Mouse (Mus musculus) midbrain, embryonic 16.5 days (tissue): ENCODE measurements around the gene Gm8773. TPM values are rescaled to one million over a fixed set of nuclear protein-coding genes. Genes with fewer than 3 reads are reported as not detected.

ENCODE experiments used
- ATAC-seq: fragments of 200-750 bp; cut with Nextera tagmentation; 2 replicates; pipeline ENCODE4 v1.8.0; 2017; ENCODE audit warnings: moderate TSS enrichment
- H3K27ac ChIP-seq: fragments of 300-500 bp; sonication (generic); 2 replicates; pipeline ENCODE4 v1.5.1; 2014; ENCODE audit warnings: mild to moderate bottlenecking, low read length, mixed read lengths
- H3K27me3 ChIP-seq: fragments of 300-500 bp; sonication (generic); 2 replicates; pipeline ENCODE4 v1.6.1; 2014; ENCODE audit warnings: low read depth, low read length, mixed read lengths; ENCODE audit not compliant: control insufficient read depth, insufficient read depth
- H3K36me3 ChIP-seq: fragments of 300-500 bp; sonication (generic); 2 replicates; pipeline ENCODE4 v1.6.1; 2014; ENCODE audit warnings: mild to moderate bottlenecking, low read length, moderate library complexity, mixed read lengths; ENCODE audit not compliant: control insufficient read depth, insufficient read depth
- H3K4me1 ChIP-seq: fragments of 300-500 bp; sonication (generic); 2 replicates; pipeline ENCODE4 v1.6.1; 2014; ENCODE audit warnings: mild to moderate bottlenecking, low read length, mixed read lengths; ENCODE audit not compliant: control insufficient read depth, insufficient read depth
- H3K4me2 ChIP-seq: fragments of 300-500 bp; sonication (generic); 2 replicates; pipeline ENCODE4 v1.6.1; 2014; ENCODE audit warnings: mild to moderate bottlenecking, low read length, mixed read lengths
- H3K4me3 ChIP-seq: fragments of 300-500 bp; sonication (generic); 2 replicates; pipeline ENCODE4 v1.5.1; 2014; ENCODE audit warnings: low read depth, mild to moderate bottlenecking, low read length, moderate library complexity, mixed read lengths
- H3K9ac ChIP-seq: fragments of 300-500 bp; sonication (generic); 2 replicates; pipeline ENCODE4 v1.6.1; 2014; ENCODE audit warnings: low read depth, low read length, mixed read lengths
- H3K9me3 ChIP-seq: fragments of 300-500 bp; sonication (generic); replicated peaks from 2 replicates; pipeline ENCODE4 v1.6.1; 2014; ENCODE audit warnings: mild to moderate bottlenecking, low read length, mixed read lengths; ENCODE audit not compliant: control insufficient read depth, poor library complexity, severe bottlenecking
- WGBS: fragments of 180-500 bp; shearing (Covaris S2); extraction: QIAGEN DNeasy Blood & Tissue Kit; methylation state at CpG from one replicate; pipeline ENCODE4 v1.1.7; 2014; 5-methylcytosine and 5-hydroxymethylcytosine counted together
- polyA plus RNA-seq: library from polyadenylated mRNA; unstranded; fragments of >200 nt; fragmentation: Nextera tagmentation; extraction: Ambion mirVana; gene quantifications from 2 replicates; pipeline ENCODE4 v1.2.1, GENCODE M21; 2015

Gm8773 gene
- polyA plus RNA-seq, 1 experiment from 2014 or later = 18.2 TPM

- ATAC-seq = no peak
- H3K27ac ChIP-seq = no peak overlapping the region
- H3K4me2 ChIP-seq = no peak overlapping the region
- H3K4me3 ChIP-seq = no peak overlapping the region
- H3K36me3 ChIP-seq = no peaks in the 10 kb centered on the region
- no peaks in the 10 kb centered on the region for H3K27me3 ChIP-seq
- no peaks in the 10 kb centered on the region for H3K9me3 ChIP-seq
- H3K4me1 ChIP-seq = peaks cover 12% of the 10 kb centered on the region
- no peak overlapping the region for H3K9ac ChIP-seq
- 74% methylated on average over 4 of the region's 4 CpGs for WGBS
Observed at GRCm38 (mm10) chr5:5561041-5561706, 12.4 kb upstream of the Gm8773 start.

GRCm38 (mm10) chr5:5562435-5562834, 11.2 kb upstream of the Gm8773 start:
- WGBS = 71% methylated on average over 3 of the region's 3 CpGs
- no peak overlapping the region for H3K27ac ChIP-seq
- H3K9me3 ChIP-seq = no peaks in the 10 kb centered on the region
- H3K36me3 ChIP-seq = no peaks in the 10 kb centered on the region
- no peak for ATAC-seq
- H3K27me3 ChIP-seq = no peaks in the 10 kb centered on the region
- H3K4me1 ChIP-seq = peaks cover 12% of the 10 kb centered on the region
- H3K4me3 ChIP-seq = no peak overlapping the region
- no peak overlapping the region for H3K4me2 ChIP-seq
- no peak overlapping the region for H3K9ac ChIP-seq

- Histone ChIP-seq H3K27me3 (no peaks in the 10 kb centered on the region), H3K4me1 (no peaks in the 10 kb centered on the region), H3K27ac (no peak overlapping the region), H3K9me3 (no peaks in the 10 kb centered on the region), H3K36me3 (no peaks in the 10 kb centered on the region), H3K4me3 (no peak overlapping the region), H3K4me2 (no peak overlapping the region), H3K9ac (no peak overlapping the region)
- 82% methylated on average over 3 of the region's 3 CpGs for WGBS
- ATAC-seq = no peak
Observed at GRCm38 (mm10) chr5:5587686-5588085, 14.1 kb downstream of the Gm8773 start.

- H3K36me3 ChIP-seq = no peaks in the 10 kb centered on the region
- WGBS = 59% methylated on average over 3 of the region's 3 CpGs
- no peak for ATAC-seq
Observed at GRCm38 (mm10) chr5:5610540-5610939, 36.9 kb downstream of the Gm8773 start.

GRCm38 (mm10) chr5:5618329-5618728, 44.7 kb downstream of the Gm8773 start:
- no peak overlapping the region for H3K27ac ChIP-seq
- H3K36me3 ChIP-seq = no peaks in the 10 kb centered on the region
- H3K4me1 ChIP-seq = no peaks in the 10 kb centered on the region
- H3K9ac ChIP-seq = no peak overlapping the region
- no peak overlapping the region for H3K4me2 ChIP-seq
- H3K4me3 ChIP-seq = no peak overlapping the region
- H3K9me3 ChIP-seq = no peaks in the 10 kb centered on the region
- 75% methylated on average over 4 of the region's 4 CpGs for WGBS
- H3K27me3 ChIP-seq = no peaks in the 10 kb centered on the region
- no peak for ATAC-seq

More at GRCm38 (mm10) chr5:5610540-5610939, 36.9 kb downstream of the Gm8773 start:
- Histone ChIP-seq H3K4me2 (no peak overlapping the region), H3K27me3 (no peaks in the 10 kb centered on the region), H3K4me3 (no peak overlapping the region), H3K9me3 (no peaks in the 10 kb centered on the region), H3K4me1 (no peaks in the 10 kb centered on the region), H3K9ac (no peak overlapping the region), H3K27ac (no peak overlapping the region)

- Histone ChIP-seq H3K27ac (no peak overlapping the region), H3K36me3 (no peaks in the 10 kb centered on the region), H3K4me3 (no peak overlapping the region), H3K4me2 (no peak overlapping the region), H3K9ac (no peak overlapping the region), H3K9me3 (no peaks in the 10 kb centered on the region), H3K4me1 (no peaks in the 10 kb centered on the region), H3K27me3 (no peaks in the 10 kb centered on the region)
- 82% methylated on average over 3 of the region's 3 CpGs for WGBS
- no peak for ATAC-seq
Observed at GRCm38 (mm10) chr5:5625491-5625890, 51.9 kb downstream of the Gm8773 start.

Other genes with a start within 250 kb of the Gm8773 start
- 42.1 and 44.6 TPM in 2 replicates for gene Cdk14, start 153.5 kb upstream of the Gm8773 start, polyA plus RNA-seq
- gene 1700015F17Rik, start 94.7 kb upstream of the Gm8773 start, polyA plus RNA-seq = not detected in 2 replicates
- 16.8 and 19.4 TPM in 2 replicates for gene Cldn12, start 58.8 kb upstream of the Gm8773 start, polyA plus RNA-seq
- 17.5 and 20.8 TPM in 2 replicates for gene Gtpbp10, start 14.3 kb upstream of the Gm8773 start, polyA plus RNA-seq
- gene Cfap69, start 90.4 kb downstream of the Gm8773 start, polyA plus RNA-seq = 9.9 and 11.4 TPM in 2 replicates
- 5.6 and 5.8 TPM in 2 replicates for gene Steap2, start 120.8 kb downstream of the Gm8773 start, polyA plus RNA-seq
- gene Steap1, start 175.5 kb downstream of the Gm8773 start, polyA plus RNA-seq = 0.73 and 1.6 TPM in 2 replicates